Mouse (Mus musculus) CH12.LX (cell line): ENCODE data around the gene Carmil1. TPM values are rescaled to one million over a fixed set of nuclear protein-coding genes. Genes with fewer than 3 reads are reported as not detected.

ENCODE experiments used
- DNase-seq: peaks from one replicate; pipeline ENCODE4 v3.0.0-alpha.2; 2013; ENCODE audit errors: extremely low read depth
- H3K27ac ChIP-seq: 2 replicates; pipeline ENCODE4 v1.5.1; 2012; ENCODE audit warnings: low read depth, mild to moderate bottlenecking, control low read depth, moderate library complexity; ENCODE audit not compliant: insufficient read depth
- H3K27me3 ChIP-seq: replicated peaks from 2 replicates; pipeline ENCODE3; 2012; ENCODE audit warnings: inconsistent platforms
- H3K36me3 ChIP-seq, 2 experiments: replicated peaks in 1 of 2; 2 replicates each; pipeline versions ENCODE3 to v1.6.1; 2012; ENCODE audit warnings: inconsistent platforms in 1 of 2, low read length in 1 of 2, mild to moderate bottlenecking in 1 of 2, mixed read lengths in 1 of 2, moderate library complexity in 1 of 2; ENCODE audit not compliant: control insufficient read depth in 1 of 2, insufficient read depth in 1 of 2
- H3K4me1 ChIP-seq, 2 experiments: 2 replicates each; pipeline ENCODE4 v1.6.1; 2012; ENCODE audit warnings: inconsistent platforms in 1 of 2, moderate library complexity in 1 of 2; ENCODE audit not compliant: insufficient read depth in 2 of 2, control insufficient read depth in 1 of 2
- H3K4me2 ChIP-seq: 2 replicates; pipeline ENCODE4 v1.6.1; 2012; ENCODE audit warnings: low read depth, mild to moderate bottlenecking, control low read depth; ENCODE audit not compliant: poor library complexity, insufficient read depth, severe bottlenecking
- H3K4me3 ChIP-seq, 3 experiments: fragments of 150-350 bp in 1 of 3; sonication (generic) in 1 of 3; replicated peaks in 1 of 3; 2 replicates each; pipeline versions ENCODE3 to v1.5.1; 2011 to 2012; ENCODE audit warnings: low read depth in 2 of 3, low read length in 2 of 3, mild to moderate bottlenecking in 2 of 3, moderate library complexity in 2 of 3, control low read depth in 1 of 3, improper control_type of control experiment in 1 of 3, inconsistent platforms in 1 of 3, mixed read lengths in 1 of 3; ENCODE audit not compliant: poor library complexity in 1 of 3
- H3K79me2 ChIP-seq: replicated peaks from 2 replicates; pipeline ENCODE4 v1.6.1; 2012; ENCODE audit warnings: mild to moderate bottlenecking, moderate library complexity; ENCODE audit not compliant: control insufficient read depth, poor library complexity, insufficient read depth, severe bottlenecking; ENCODE audit errors: extremely low read depth
- H3K9ac ChIP-seq: 2 replicates; pipeline ENCODE4 v1.6.1; 2012; ENCODE audit warnings: low read depth, mild to moderate bottlenecking, control low read depth, moderate library complexity; ENCODE audit not compliant: insufficient read depth
- H3K9me3 ChIP-seq: replicated peaks from 2 replicates; pipeline ENCODE3; 2012; ENCODE audit warnings: low read length, inconsistent platforms, mixed read lengths
- CHD1 ChIP-seq: IDR thresholded peaks from 2 replicates; pipeline ENCODE4 v1.6.1; 2012; ENCODE audit warnings: low read depth, low read length, improper control_type of control experiment, inconsistent platforms
- CHD2 ChIP-seq: IDR thresholded peaks from 2 replicates; pipeline ENCODE4 v1.6.1; 2011; ENCODE audit warnings: low read length, improper control_type of control experiment
- E2F4 ChIP-seq: IDR thresholded peaks from 2 replicates; pipeline ENCODE4 v1.6.1; 2011; ENCODE audit warnings: low read depth, low read length, improper control_type of control experiment; ENCODE audit not compliant: insufficient replicate concordance
- ELF1 ChIP-seq: IDR thresholded peaks from 2 replicates; pipeline ENCODE4 v1.6.1; 2014; ENCODE audit warnings: low read depth, mild to moderate bottlenecking, inconsistent platforms, low read length, improper control_type of control experiment
- EP300 ChIP-seq: IDR thresholded peaks from 2 replicates; pipeline ENCODE4 v1.6.1; 2011; ENCODE audit warnings: low read length, improper control_type of control experiment
- GABPA ChIP-seq: IDR thresholded peaks from 2 replicates; pipeline ENCODE4 v1.6.1; 2012; ENCODE audit warnings: low read depth, low read length, improper control_type of control experiment, inconsistent platforms; ENCODE audit not compliant: insufficient replicate concordance
- IRF4 ChIP-seq: IDR thresholded peaks from 2 replicates; pipeline ENCODE4 v1.6.1; 2014; ENCODE audit warnings: low read depth, mild to moderate bottlenecking, inconsistent platforms, low read length, improper control_type of control experiment
- JUN ChIP-seq: IDR thresholded peaks from 2 replicates; pipeline ENCODE4 v1.6.1; 2011; ENCODE audit warnings: low read depth, mild to moderate bottlenecking, low read length, improper control_type of control experiment, moderate library complexity; ENCODE audit not compliant: insufficient read depth
- JUND ChIP-seq: conservative IDR thresholded peaks from 2 replicates; pipeline ENCODE4 v1.6.1; 2011; ENCODE audit warnings: low read depth, low read length, improper control_type of control experiment
- MAZ ChIP-seq: IDR thresholded peaks from 2 replicates; pipeline ENCODE4 v1.6.1; 2012; ENCODE audit warnings: low read depth, mild to moderate bottlenecking, inconsistent platforms, low read length, improper control_type of control experiment, moderate library complexity
- MXI1 ChIP-seq: IDR thresholded peaks from 2 replicates; pipeline ENCODE4 v1.6.1; 2011; ENCODE audit warnings: mild to moderate bottlenecking, low read depth, low read length, improper control_type of control experiment
- MYC ChIP-seq: IDR thresholded peaks from 2 replicates; pipeline ENCODE4 v1.6.1; 2011; ENCODE audit warnings: low read depth, mild to moderate bottlenecking, improper control_type of control experiment, low read length
- PAX5 ChIP-seq: IDR thresholded peaks from 2 replicates; pipeline ENCODE4 v1.6.1; 2012; ENCODE audit warnings: low read length, inconsistent platforms, mixed read lengths
- RAD21 ChIP-seq: IDR thresholded peaks from 2 replicates; pipeline ENCODE4 v1.6.1; 2011; ENCODE audit warnings: low read depth, mild to moderate bottlenecking, low read length, improper control_type of control experiment, moderate library complexity
- TBP ChIP-seq: conservative IDR thresholded peaks from 2 replicates; pipeline ENCODE4 v1.6.1; 2011; ENCODE audit warnings: low read depth, low read length, improper control_type of control experiment
- USF1 ChIP-seq: IDR thresholded peaks from 2 replicates; pipeline ENCODE4 v1.6.1; 2014; ENCODE audit warnings: low read depth, mild to moderate bottlenecking, inconsistent platforms, low read length, improper control_type of control experiment
- USF2 ChIP-seq: conservative IDR thresholded peaks from 2 replicates; pipeline ENCODE4 v1.6.1; 2011; ENCODE audit warnings: low read depth, low read length, improper control_type of control experiment
- ZC3H11A ChIP-seq: IDR thresholded peaks from 2 replicates; pipeline ENCODE4 v1.6.1; 2012; ENCODE audit warnings: low read depth, mild to moderate bottlenecking, inconsistent platforms, low read length, improper control_type of control experiment
- dilution Hi-C: fragments of 300-500 bp; cut with MboI; formaldehyde crosslinking; loops from 2 replicates; pipeline ENCODE4 v1.14.3; 2020; ENCODE audit warnings: low sequenced_read_pairs; ENCODE audit not compliant: extremely low pct_unique_long_range_greater_than_20kb, extremely low pct_ligation_motif_present
- in situ Hi-C: fragments of 300-500 bp; cut with MboI; formaldehyde crosslinking; loops from 3 replicates; pipeline ENCODE4 v1.14.3; 2019; ENCODE audit warnings: low sequenced_read_pairs, low pct_ligation_motif_present, low pct_unique_long_range_greater_than_20kb, mixed read lengths
- polyA plus RNA-seq: library from polyadenylated mRNA; unstranded; fragments of >175 nt; gene quantifications from 2 replicates; pipeline ENCODE4 v1.2.1, GENCODE M21; 2012; ENCODE audit warnings: low read depth; ENCODE audit not compliant: insufficient read length
- total RNA-seq, 2 experiments: library from RNA; depleted of rRNA; stranded (reverse); fragments of 300-350 nt in 1 of 2; fragments of >200 nt in 1 of 2; gene quantifications; 2 replicates each; pipeline ENCODE4 v1.2.3; 2012 to 2014

The Carmil1 gene
- total and polyA plus RNA-seq, 3 experiments: 1.1 to 9.4 (median 7.2) TPM

DNA sequence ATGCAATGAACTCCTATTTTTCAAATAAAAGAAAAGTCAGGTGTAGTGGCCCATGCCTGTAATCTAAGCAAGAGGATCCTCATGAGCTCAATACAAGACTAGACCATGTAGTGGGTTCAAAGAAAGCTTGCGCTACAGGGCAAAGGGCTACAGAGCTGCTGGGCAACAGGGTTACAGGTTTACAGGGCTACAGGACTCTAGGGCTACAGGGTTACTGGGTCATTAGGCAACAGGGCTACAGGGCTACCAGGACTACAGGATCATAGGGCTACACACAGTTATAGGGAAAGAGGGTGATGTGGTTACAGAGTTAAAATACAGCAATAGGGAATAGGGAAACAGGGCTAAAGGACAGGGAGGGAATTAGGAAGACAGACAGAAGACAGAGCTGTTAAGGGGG is 151.9 kb downstream of the Carmil1 start:
- H3K27me3 ChIP-seq: no peaks in the 10 kb centered on the region
- no peak overlapping the region for H3K9ac ChIP-seq
- in situ Hi-C loops (no loop called here), dilution Hi-C loops (no loop called here)
- no peaks in the 10 kb centered on the region for H3K9me3 ChIP-seq
- no peaks in the 10 kb centered on the region for H3K79me2 ChIP-seq
- no peaks in the 10 kb centered on the region for H3K4me1 ChIP-seq
- peaks cover 0 to 4% of the 10 kb centered on the region in 2 experiments for H3K36me3 ChIP-seq
- TF ChIP-seq MXI1: no peak
- no peak for TF ChIP-seq CHD2
- no peak for TF ChIP-seq PAX5
- no peak for TF ChIP-seq EP300
- no peak for TF ChIP-seq MYC
- TF ChIP-seq IRF4: no peak
- TF ChIP-seq ZC3H11A: no peak
- no peak for TF ChIP-seq USF1
- TF ChIP-seq JUND: no peak
- TF ChIP-seq E2F4: no peak
- no peak for TF ChIP-seq RAD21
- TF ChIP-seq TBP: no peak
- no peak for TF ChIP-seq CHD1
- no peak for TF ChIP-seq JUN
- TF ChIP-seq GABPA: no peak
- TF ChIP-seq, all 38 proteins: peak for 0
- Histone ChIP-seq H3K27ac (no peak overlapping the region), H3K4me3 (no peak overlapping the region), H3K4me2 (no peak overlapping the region)
- DNase-seq: no peak

DNA sequence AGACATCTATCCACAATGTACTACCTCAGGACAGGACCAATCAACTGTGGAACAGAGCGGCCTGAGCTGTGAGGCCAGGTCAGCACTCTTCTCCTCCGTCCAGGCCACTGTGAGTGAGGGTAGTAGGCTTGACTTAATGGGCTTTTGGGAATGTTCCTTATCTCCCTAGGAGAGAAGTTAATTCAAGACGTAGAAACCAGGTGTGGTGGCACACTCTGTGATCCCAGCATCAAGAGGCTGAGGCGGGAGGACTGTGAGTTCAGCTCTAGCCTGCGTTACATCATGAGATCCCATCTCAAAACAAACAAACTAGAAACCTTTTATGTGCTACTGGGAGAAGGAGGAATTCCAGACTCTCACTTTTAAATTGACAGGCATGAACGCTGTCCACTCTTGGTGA is 154.7 kb downstream of the Carmil1 start:
- no peaks in the 10 kb centered on the region for H3K4me1 ChIP-seq
- TF ChIP-seq ELF1: no peak
- TF ChIP-seq MAZ: no peak
- TF ChIP-seq USF2: no peak
- no peak for TF ChIP-seq ZC3H11A
- no peak for TF ChIP-seq E2F4
- TF ChIP-seq, all 38 proteins: peak for 0
- DNase-seq: no peak
- no peak overlapping the region for H3K4me2 ChIP-seq
- dilution Hi-C loops: no loop called here
- H3K4me3 ChIP-seq: no peak overlapping the region
- no peaks in the 10 kb centered on the region for H3K9me3 ChIP-seq
- H3K9ac ChIP-seq: no peak overlapping the region
- H3K27me3 ChIP-seq: no peaks in the 10 kb centered on the region
- H3K27ac ChIP-seq: no peak overlapping the region
- no peaks in the 10 kb centered on the region for H3K79me2 ChIP-seq
- peaks cover 0 to 4% of the 10 kb centered on the region in 2 experiments for H3K36me3 ChIP-seq
- in situ Hi-C loops: no loop called here
